Mouse (Mus musculus): ENCODE data around the gene Rufy3. TPM values are rescaled to one million over a fixed set of nuclear protein-coding genes. Genes with fewer than 3 reads are reported as not detected.

Rufy3 gene
- total and polyA plus RNA-seq, 3 experiments: 13.6 to 22.3 (median 17.4) TPM

DNA sequence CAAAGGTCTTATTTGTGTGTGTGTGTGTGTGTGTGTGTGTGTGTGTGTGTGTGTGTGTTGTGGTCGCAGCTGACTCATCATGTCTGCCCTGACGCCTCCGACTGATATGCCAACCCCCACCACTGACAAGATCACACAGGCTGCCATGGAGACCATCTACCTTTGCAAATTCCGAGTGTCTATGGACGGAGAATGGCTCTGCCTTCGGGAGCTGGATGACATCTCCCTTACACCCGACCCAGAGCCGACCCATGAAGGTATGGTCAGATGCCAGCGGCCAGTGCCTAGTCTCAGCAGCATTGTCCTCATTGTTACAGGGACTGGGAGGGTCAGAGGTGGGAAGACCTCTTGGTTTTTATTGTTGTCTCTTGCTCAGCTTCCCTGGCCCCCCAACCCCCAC, 19.2 kb downstream of the Rufy3 start:
- no peak for TF ChIP-seq JUND (conservative IDR thresholded peaks at IDR 0.05; ENCODE audit: low read depth, low read length)
- no peak for TF ChIP-seq POLR2AphosphoS2 (IDR thresholded peaks at IDR 0.05; ENCODE audit: low read depth, low read length)
- no peak for TF ChIP-seq PAX5 (IDR thresholded peaks at IDR 0.05; ENCODE audit: low read length)
- TF ChIP-seq KAT2A (IDR thresholded peaks at IDR 0.05; ENCODE audit: insufficient replicate concordance, low read length): no peak
- no peak for TF ChIP-seq ZMIZ1 (IDR thresholded peaks at IDR 0.05; ENCODE audit: low read depth, low read length)
- H3K9ac ChIP-seq (ENCODE audit: insufficient read depth, low read depth): no peak overlapping the region
- in situ Hi-C loops (cut with MboI; ENCODE audit: low pct_ligation_motif_present, low pct_unique_long_range_greater_than_20kb, low sequenced_read_pairs): no loop called here

GRCm38 (mm10) chr5:88586407-88587174, 21.8 kb downstream of the Rufy3 start:
- TF ChIP-seq ZC3H11A (IDR thresholded peaks at IDR 0.05; ENCODE audit: low read depth, low read length): no peak
- TF ChIP-seq TBP (conservative IDR thresholded peaks at IDR 0.05; ENCODE audit: low read depth, low read length): no peak
- TF ChIP-seq MAZ (IDR thresholded peaks at IDR 0.05; ENCODE audit: low read depth, low read length): no peak
- no peak for TF ChIP-seq CHD1 (IDR thresholded peaks at IDR 0.05; ENCODE audit: low read depth, low read length)
- TF ChIP-seq ETS1 (conservative IDR thresholded peaks at IDR 0.05; ENCODE audit: low read depth, low read length): no peak
- TF ChIP-seq MEF2A (IDR thresholded peaks at IDR 0.05; ENCODE audit: borderline replicate concordance, low read depth, low read length): no peak
- TF ChIP-seq CHD2 (IDR thresholded peaks at IDR 0.05; ENCODE audit: low read length): no peak
- no peak for TF ChIP-seq SMC3 (IDR thresholded peaks at IDR 0.05; ENCODE audit: low read depth, low read length)
- no peak for TF ChIP-seq POLR2AphosphoS2 (IDR thresholded peaks at IDR 0.05; ENCODE audit: low read depth, low read length)
- no peak for TF ChIP-seq MYC (IDR thresholded peaks at IDR 0.05; ENCODE audit: low read depth, low read length)
- no peak for TF ChIP-seq USF2 (conservative IDR thresholded peaks at IDR 0.05; ENCODE audit: low read depth, low read length)
- no peak for TF ChIP-seq RCOR1 (conservative IDR thresholded peaks at IDR 0.05; ENCODE audit: low read depth, low read length)
- TF ChIP-seq JUN (IDR thresholded peaks at IDR 0.05; ENCODE audit: insufficient read depth, low read depth, low read length): no peak
- TF ChIP-seq POLR2A (IDR thresholded peaks at IDR 0.05; ENCODE audit: low read depth, low read length): no peak
- TF ChIP-seq GABPA (IDR thresholded peaks at IDR 0.05; ENCODE audit: insufficient replicate concordance, low read depth, low read length): no peak
- no peak for TF ChIP-seq MXI1 (IDR thresholded peaks at IDR 0.05; ENCODE audit: low read depth, low read length)
- no peak for TF ChIP-seq ZNF384 (IDR thresholded peaks at IDR 0.05; ENCODE audit: low read depth, low read length)
- TF ChIP-seq PAX5 (IDR thresholded peaks at IDR 0.05; ENCODE audit: low read length): no peak
- TF ChIP-seq MAFK (IDR thresholded peaks at IDR 0.05; ENCODE audit: insufficient replicate concordance, low read length): no peak
- TF ChIP-seq EP300 (IDR thresholded peaks at IDR 0.05; ENCODE audit: low read length): no peak
- Histone ChIP-seq H3K4me3 (replicated peaks in 1 of 3; ENCODE audit: low read depth in 2 of 3, low read length in 2 of 3, poor library complexity in 1 of 3) (no peak overlapping the region), H3K79me2 (replicated peaks; ENCODE audit: control insufficient read depth, extremely low read depth, insufficient read depth, poor library complexity, severe bottlenecking) (peaks cover 5% of the 10 kb centered on the region), H3K4me2 (ENCODE audit: insufficient read depth, low read depth, poor library complexity, severe bottlenecking) (no peak overlapping the region), H3K9ac (ENCODE audit: insufficient read depth, low read depth) (no peak overlapping the region), H3K4me1 (ENCODE audit: control insufficient read depth in 1 of 2, insufficient read depth in 2 of 2) (peaks cover 2 to 7% of the 10 kb centered on the region in 2 experiments; a peak in 2 of 4 replicates), H3K36me3 (replicated peaks in 1 of 2; ENCODE audit: control insufficient read depth in 1 of 2, insufficient read depth in 1 of 2, low read length in 1 of 2) (peaks cover 8 to 64% of the 10 kb centered on the region in 2 experiments), H3K27ac (ENCODE audit: insufficient read depth, low read depth) (no peak overlapping the region), H3K9me3 (replicated peaks; ENCODE audit: low read length) (no peaks in the 10 kb centered on the region), H3K27me3 (replicated peaks) (no peaks in the 10 kb centered on the region)
- dilution Hi-C loops (cut with MboI; ENCODE audit: extremely low pct_ligation_motif_present, extremely low pct_unique_long_range_greater_than_20kb, low sequenced_read_pairs) (no loop called here), in situ Hi-C loops (cut with MboI; ENCODE audit: low pct_ligation_motif_present, low pct_unique_long_range_greater_than_20kb, low sequenced_read_pairs) (no loop called here)
- no peak for DNase-seq (ENCODE audit: extremely low read depth)

More for the DNA sequence above, 19.2 kb downstream of the Rufy3 start:
- H3K27ac ChIP-seq (ENCODE audit: insufficient read depth, low read depth): no peak overlapping the region
- peaks cover 5% of the 10 kb centered on the region for H3K79me2 ChIP-seq (replicated peaks; ENCODE audit: control insufficient read depth, extremely low read depth, insufficient read depth, poor library complexity, severe bottlenecking)
- DNase-seq (ENCODE audit: extremely low read depth): no peak
- no peak overlapping the region for H3K4me2 ChIP-seq (ENCODE audit: insufficient read depth, low read depth, poor library complexity, severe bottlenecking)
- dilution Hi-C loops (cut with MboI; ENCODE audit: extremely low pct_ligation_motif_present, extremely low pct_unique_long_range_greater_than_20kb, low sequenced_read_pairs): no loop called here
- H3K4me3 ChIP-seq (replicated peaks in 1 of 3; ENCODE audit: low read depth in 2 of 3, low read length in 2 of 3, poor library complexity in 1 of 3): no peak overlapping the region
- peaks cover 2 to 7% of the 10 kb centered on the region in 2 experiments; a peak in 2 of 4 replicates for H3K4me1 ChIP-seq (ENCODE audit: control insufficient read depth in 1 of 2, insufficient read depth in 2 of 2)
- no peaks in the 10 kb centered on the region for H3K9me3 ChIP-seq (replicated peaks; ENCODE audit: low read length)
- no peaks in the 10 kb centered on the region for H3K27me3 ChIP-seq (replicated peaks)
- H3K36me3 ChIP-seq (replicated peaks in 1 of 2; ENCODE audit: control insufficient read depth in 1 of 2, insufficient read depth in 1 of 2, low read length in 1 of 2): peaks cover 11 to 73% of the 10 kb centered on the region in 2 experiments

Measured in CH12.LX (cell line).